Mouse (Mus musculus) spleen, adult 2 months (tissue): ENCODE data around the gene Srgap1.

Experiments
- CTCF ChIP-seq: fragments of 200-500 bp; IDR thresholded peaks from 2 replicates; pipeline ENCODE4 v1.5.1; 2011; ENCODE audit warnings: mild to moderate bottlenecking, inconsistent platforms; ENCODE audit not compliant: insufficient read depth, insufficient read length, insufficient replicate concordance; ENCODE audit errors: extremely low read depth
- POLR2A ChIP-seq: fragments of 200-500 bp; IDR thresholded peaks from 2 replicates; pipeline ENCODE4 v1.6.1; 2011; ENCODE audit warnings: low read depth, low read length, inconsistent platforms

- no peak for TF ChIP-seq POLR2A
- TF ChIP-seq CTCF: no peak
Observed at GRCm38 (mm10) chr10:122096462-122096979, 49.4 kb upstream of the Srgap1 start.
